Mouse (Mus musculus) liver, embryonic 14.5 days (tissue): ENCODE results near the gene Adamtsl4.

Experiments used
- CTCF ChIP-seq: IDR thresholded peaks from 2 replicates; pipeline ENCODE4 v1.5.1; 2016; ENCODE audit warnings: antibody characterized with exemption, low read depth, control low read depth
- EP300 ChIP-seq: IDR thresholded peaks from 2 replicates; pipeline ENCODE4 v1.6.1; 2016; ENCODE audit warnings: antibody characterized with exemption, low read depth

DNA sequence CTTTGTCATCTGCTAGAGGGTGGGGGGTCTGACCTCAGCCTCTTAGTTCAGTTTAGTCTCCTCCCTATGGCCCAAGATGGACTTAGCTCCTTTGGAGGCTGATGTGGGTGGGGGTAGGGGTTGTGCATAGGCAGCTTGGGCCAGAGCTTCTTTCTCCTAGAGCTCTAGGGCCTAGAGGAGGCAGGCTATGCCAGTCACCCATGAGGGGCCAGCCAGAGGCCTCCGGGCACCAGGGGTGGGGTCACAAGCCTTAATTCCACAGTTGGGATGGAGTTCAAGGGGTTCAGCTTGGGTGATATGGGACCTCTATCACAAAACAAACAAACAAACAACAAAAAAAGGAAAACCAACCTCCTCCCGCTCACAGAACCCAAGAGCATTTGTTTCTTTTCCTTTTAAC, 2.0 kb downstream of the Adamtsl4 start:
- TF ChIP-seq EP300 (no peak), CTCF (no peak)
